Mouse (Mus musculus) large intestine, adult 2 months (tissue): Measurements from ENCODE around the gene Ovca2. TPM values are rescaled to one million over a fixed set of nuclear protein-coding genes. Genes with fewer than 3 reads are reported as not detected.

Source experiments
- DNase-seq: peaks from one replicate; pipeline ENCODE4 v3.0.0-alpha.2; 2012; ENCODE audit warnings: low read depth, low spot score
- WGBS: fragments of 180-500 bp; shearing (Covaris S2); methylation state at CpG from one replicate; pipeline ENCODE4 v1.1.7; 2018; 5-methylcytosine and 5-hydroxymethylcytosine counted together
- polyA plus RNA-seq: library from polyadenylated mRNA; depleted of rRNA; stranded (reverse); fragments of >200 nt; gene quantifications from 2 replicates; pipeline ENCODE4 v1.2.3, GENCODE M21; 2012

The Ovca2 gene
- polyA plus RNA-seq, 1 experiment, result 34.4 TPM

- WGBS, result 71% methylated on average over 2 of the region's 2 CpGs
- no peak for DNase-seq
Measured at GRCm38 (mm10) chr11:75159564-75159963, 19.1 kb downstream of the Ovca2 start.

GRCm38 (mm10) chr11:75158432-75158831 is 20.2 kb downstream of the Ovca2 start:
- no peak for DNase-seq

GRCm38 (mm10) chr11:75157901-75158300 is 20.7 kb downstream of the Ovca2 start:
- no peak for DNase-seq

More at GRCm38 (mm10) chr11:75158432-75158831, 20.2 kb downstream of the Ovca2 start:
- 45% methylated on average over 14 of the region's 14 CpGs for WGBS

GRCm38 (mm10) chr11:75157037-75157436 is 21.6 kb downstream of the Ovca2 start:
- DNase-seq, result no peak
- WGBS, result 43% methylated on average over 4 of the region's 4 CpGs

More at GRCm38 (mm10) chr11:75157901-75158300, 20.7 kb downstream of the Ovca2 start:
- WGBS, result 19% methylated on average over 2 of the region's 2 CpGs

- WGBS, result 45% methylated on average over 5 of the region's 5 CpGs
- no peak for DNase-seq
Measured at GRCm38 (mm10) chr11:75156416-75156815, 22.2 kb downstream of the Ovca2 start.

GRCm38 (mm10) chr11:75155985-75156384 is 22.6 kb downstream of the Ovca2 start:
- WGBS, result 60% methylated on average over 6 of the region's 6 CpGs
- DNase-seq, result no peak

GRCm38 (mm10) chr11:75154053-75154585 is 24.5 kb downstream of the Ovca2 start:
- WGBS, result 67% methylated on average over 6 of the region's 6 CpGs
- no peak for DNase-seq

GRCm38 (mm10) chr11:75152603-75153557 is 25.8 kb downstream of the Ovca2 start:
- 72% methylated on average over 18 of the region's 18 CpGs for WGBS
- DNase-seq, result no peak

GRCm38 (mm10) chr11:75150346-75150745 is 28.3 kb downstream of the Ovca2 start:
- WGBS, result 55% methylated on average over 1 of the region's 1 CpGs
- no peak for DNase-seq

- WGBS, result 75% methylated on average over 11 of the region's 11 CpGs
- no peak for DNase-seq
Measured at GRCm38 (mm10) chr11:75148332-75149035, 30.2 kb downstream of the Ovca2 start.

- DNase-seq, result no peak
- 23% methylated on average over 3 of the region's 3 CpGs for WGBS
Measured at GRCm38 (mm10) chr11:75147846-75148168, 30.8 kb downstream of the Ovca2 start.

GRCm38 (mm10) chr11:75147106-75147845 is 31.4 kb downstream of the Ovca2 start:
- DNase-seq, result no peak
- WGBS, result 18% methylated on average over 11 of the region's 11 CpGs

- no peak for DNase-seq
- WGBS, result 91% methylated on average over 2 of the region's 2 CpGs
Measured at GRCm38 (mm10) chr11:75145841-75146240, 32.8 kb downstream of the Ovca2 start.

- 70% methylated on average over 4 of the region's 4 CpGs for WGBS
- DNase-seq, result no peak
Measured at GRCm38 (mm10) chr11:75142749-75143148, 35.9 kb downstream of the Ovca2 start.

GRCm38 (mm10) chr11:75141913-75142312 is 36.7 kb downstream of the Ovca2 start:
- WGBS, result 58% methylated on average over 1 of the region's 1 CpGs
- DNase-seq, result no peak

GRCm38 (mm10) chr11:75141038-75141437 is 37.6 kb downstream of the Ovca2 start:
- WGBS, result 64% methylated on average over 3 of the region's 3 CpGs
- DNase-seq, result no peak

- WGBS, result 50% methylated on average over 5 of the region's 5 CpGs
- DNase-seq, result no peak
Measured at GRCm38 (mm10) chr11:75140431-75140830, 38.2 kb downstream of the Ovca2 start.

GRCm38 (mm10) chr11:75139122-75139963 is 39.3 kb downstream of the Ovca2 start:
- DNase-seq, result no peak
- WGBS, result 47% methylated on average over 11 of the region's 11 CpGs
